Mouse (Mus musculus) cortical plate, adult 2 months (tissue): Measurements from ENCODE around the gene Armc8.

Experiments
- CTCF ChIP-seq: fragments of 200-500 bp; IDR thresholded peaks from 2 replicates; pipeline ENCODE4 v1.5.1; 2011; ENCODE audit warnings: mild to moderate bottlenecking, control low read depth, low read length; ENCODE audit not compliant: insufficient read depth; ENCODE audit errors: extremely low read depth
- POLR2A ChIP-seq: fragments of 200-500 bp; IDR thresholded peaks from 2 replicates; pipeline ENCODE4 v1.6.1; 2011; ENCODE audit warnings: mild to moderate bottlenecking, low read length, control low read depth; ENCODE audit not compliant: insufficient read depth; ENCODE audit errors: extremely low read depth

DNA sequence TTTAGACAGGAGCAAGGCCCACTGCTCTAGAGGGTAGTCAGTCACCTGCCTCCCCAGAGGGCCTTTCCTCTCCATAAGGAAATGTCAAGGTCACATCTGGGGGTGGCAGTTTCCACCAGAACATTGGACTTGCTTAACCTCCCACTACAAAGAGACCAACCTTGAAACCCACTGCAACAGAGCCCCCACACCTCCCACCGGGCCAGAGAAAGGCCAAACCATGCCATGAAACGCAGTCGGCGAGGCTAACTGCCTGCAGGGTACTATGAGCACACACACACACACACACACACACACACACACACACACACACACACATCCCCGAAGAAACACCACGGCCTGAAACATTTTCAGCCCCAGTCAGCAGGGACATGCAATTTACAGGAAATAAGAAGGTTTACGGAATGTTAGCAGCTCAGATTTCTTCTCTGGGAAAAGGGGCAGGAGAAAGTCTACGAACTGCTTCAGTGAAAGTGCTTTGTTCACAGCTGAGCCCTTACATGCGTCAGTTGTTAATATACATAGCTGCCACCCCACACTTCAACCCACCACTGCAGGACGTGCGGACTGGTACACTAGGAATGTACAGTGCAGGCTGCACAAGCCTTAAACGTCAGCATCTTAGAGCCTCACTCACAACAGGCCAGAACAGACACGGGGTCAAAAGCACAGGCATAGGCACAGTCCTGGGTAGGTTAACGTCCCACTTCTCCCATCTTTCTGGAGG is 133.6 kb downstream of the Armc8 start:
- TF ChIP-seq POLR2A (peak; percentile 94), CTCF (no peak)
